Mouse (Mus musculus) liver, embryonic 15.5 days (tissue): ENCODE measurements around the gene Camsap1. TPM values are rescaled to one million over a fixed set of nuclear protein-coding genes. Genes with fewer than 3 reads are reported as not detected.

ENCODE experiments used
- ATAC-seq: fragments of 200-750 bp; cut with Nextera tagmentation; 2 replicates; pipeline ENCODE4 v1.8.0; 2017; ENCODE audit warnings: moderate number of reproducible peaks, mild to moderate bottlenecking, moderate library complexity; ENCODE audit not compliant: insufficient read depth
- H3K27ac ChIP-seq: fragments of 300-500 bp; sonication (generic); replicated peaks from 2 replicates; pipeline ENCODE4 v1.5.1; 2015; ENCODE audit warnings: mild to moderate bottlenecking, inconsistent platforms
- H3K27me3 ChIP-seq: fragments of 300-500 bp; sonication (generic); 2 replicates; pipeline ENCODE4 v1.6.1; 2015; ENCODE audit warnings: mild to moderate bottlenecking, inconsistent platforms
- H3K36me3 ChIP-seq: fragments of 300-500 bp; sonication (generic); replicated peaks from 2 replicates; pipeline ENCODE4 v1.6.1; 2015; ENCODE audit warnings: moderate library complexity, mild to moderate bottlenecking, inconsistent platforms
- H3K4me1 ChIP-seq: fragments of 300-500 bp; sonication (generic); replicated peaks from 2 replicates; pipeline ENCODE4 v1.6.1; 2015; ENCODE audit warnings: inconsistent platforms
- H3K4me2 ChIP-seq: fragments of 300-500 bp; sonication (generic); 2 replicates; pipeline ENCODE4 v1.6.1; 2015; ENCODE audit warnings: moderate library complexity, mild to moderate bottlenecking, inconsistent platforms
- H3K4me3 ChIP-seq: fragments of 300-500 bp; sonication (generic); replicated peaks from 2 replicates; pipeline ENCODE4 v1.5.1; 2015; ENCODE audit warnings: mild to moderate bottlenecking, inconsistent platforms
- H3K9ac ChIP-seq: fragments of 300-500 bp; sonication (generic); 2 replicates; pipeline ENCODE4 v1.6.1; 2015; ENCODE audit warnings: moderate library complexity, mild to moderate bottlenecking, inconsistent platforms
- H3K9me3 ChIP-seq: fragments of 300-500 bp; sonication (generic); replicated peaks from 2 replicates; pipeline ENCODE4 v1.6.1; 2016; ENCODE audit warnings: inconsistent platforms
- WGBS: fragments of 180-500 bp; shearing (Covaris S2); methylation state at CpG from one replicate; pipeline ENCODE4 v1.1.7; 2015; ENCODE audit warnings: mixed read lengths; ENCODE audit not compliant: insufficient replicate concordance; 5-methylcytosine and 5-hydroxymethylcytosine counted together
- polyA plus RNA-seq: library from polyadenylated mRNA; unstranded; fragments of >200 nt; fragmentation: Nextera tagmentation; extraction: Ambion mirVana; gene quantifications from 2 replicates; pipeline ENCODE4 v1.2.1, GENCODE M21; 2015

Camsap1 gene
- polyA plus RNA-seq, 1 experiment from 2014 or later = 4.9 TPM

DNA sequence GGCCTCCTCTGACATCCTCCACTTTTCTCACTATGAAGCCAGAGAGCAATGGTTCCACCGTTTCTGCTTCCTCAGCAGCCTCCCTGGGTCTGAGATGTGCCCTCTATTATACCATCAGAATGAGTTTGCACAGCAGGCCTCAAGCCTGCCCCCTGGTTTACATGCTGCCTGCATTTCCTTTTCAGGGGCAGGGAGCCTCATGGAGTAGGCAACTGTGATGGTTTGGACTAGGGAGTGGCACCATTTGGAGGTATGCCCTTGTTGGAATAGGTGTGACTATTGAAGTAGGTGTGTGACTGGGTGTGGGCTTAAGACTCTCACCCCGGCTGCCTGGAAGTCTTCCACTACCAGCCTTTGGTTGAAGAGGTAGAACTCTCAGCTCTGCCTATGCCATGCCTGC, 59.3 kb downstream of the Camsap1 start:
- Histone ChIP-seq H3K27ac (no peak overlapping the region), H3K4me2 (no peak overlapping the region), H3K4me3 (no peak overlapping the region), H3K36me3 (peaks cover 12% of the 10 kb centered on the region), H3K4me1 (no peaks in the 10 kb centered on the region), H3K9ac (no peak overlapping the region), H3K27me3 (no peaks in the 10 kb centered on the region), H3K9me3 (no peaks in the 10 kb centered on the region)
- 69% methylated on average over 2 of the region's 2 CpGs for WGBS
- ATAC-seq = no peak

DNA sequence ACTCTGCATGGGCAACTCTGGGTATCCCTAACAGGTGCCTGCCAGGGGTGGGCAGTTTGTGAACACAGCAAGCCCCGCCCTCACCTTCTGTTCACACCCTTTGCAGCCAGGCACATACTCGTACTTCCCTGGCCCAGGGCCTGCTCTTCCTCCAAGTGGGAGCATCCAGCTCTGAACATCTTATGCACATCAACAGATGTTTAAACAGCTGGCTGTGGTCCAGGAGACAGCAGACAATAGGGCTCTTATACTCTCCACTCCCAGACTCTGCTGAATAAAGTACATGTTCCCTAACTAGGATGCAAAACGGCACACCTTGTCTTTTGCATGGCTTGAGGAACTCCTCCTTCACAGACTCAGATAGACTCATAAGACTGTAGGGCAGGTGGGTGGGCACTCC, 63.1 kb downstream of the Camsap1 start:
- H3K4me1 ChIP-seq = no peaks in the 10 kb centered on the region
- H3K27ac ChIP-seq = no peak overlapping the region
- H3K4me2 ChIP-seq = no peak overlapping the region
- H3K36me3 ChIP-seq = no peaks in the 10 kb centered on the region
- H3K4me3 ChIP-seq = no peak overlapping the region
- H3K9me3 ChIP-seq = no peaks in the 10 kb centered on the region
- no peak for ATAC-seq
- H3K27me3 ChIP-seq = no peaks in the 10 kb centered on the region
- H3K9ac ChIP-seq = no peak overlapping the region
- WGBS = 51% methylated on average over 3 of the region's 3 CpGs

GRCm38 (mm10) chr2:25918408-25918807, 64.7 kb downstream of the Camsap1 start:
- Histone ChIP-seq H3K4me3 (no peak overlapping the region), H3K9me3 (no peaks in the 10 kb centered on the region), H3K4me1 (no peaks in the 10 kb centered on the region), H3K36me3 (no peaks in the 10 kb centered on the region), H3K27me3 (no peaks in the 10 kb centered on the region), H3K4me2 (no peak overlapping the region), H3K27ac (no peak overlapping the region), H3K9ac (no peak overlapping the region)
- 74% methylated on average over 2 of the region's 2 CpGs for WGBS
- ATAC-seq = no peak

- no peaks in the 10 kb centered on the region for H3K4me1 ChIP-seq
- no peak overlapping the region for H3K4me2 ChIP-seq
- no peaks in the 10 kb centered on the region for H3K27me3 ChIP-seq
- no peaks in the 10 kb centered on the region for H3K36me3 ChIP-seq
- WGBS = 50% methylated on average over 5 of the region's 5 CpGs
- no peak for ATAC-seq
- H3K9ac ChIP-seq = no peak overlapping the region
- H3K4me3 ChIP-seq = no peak overlapping the region
- H3K27ac ChIP-seq = no peak overlapping the region
- H3K9me3 ChIP-seq = no peaks in the 10 kb centered on the region
Measured at GRCm38 (mm10) chr2:25914821-25915220, 68.3 kb downstream of the Camsap1 start.

- Histone ChIP-seq H3K9ac (no peak overlapping the region), H3K36me3 (no peaks in the 10 kb centered on the region), H3K27me3 (no peaks in the 10 kb centered on the region), H3K9me3 (no peaks in the 10 kb centered on the region), H3K4me1 (no peaks in the 10 kb centered on the region), H3K27ac (no peak overlapping the region), H3K4me3 (no peak overlapping the region), H3K4me2 (no peak overlapping the region)
- WGBS = 52% methylated on average over 4 of the region's 4 CpGs
- ATAC-seq = no peak
Measured at GRCm38 (mm10) chr2:25914201-25914600, 68.9 kb downstream of the Camsap1 start.

DNA sequence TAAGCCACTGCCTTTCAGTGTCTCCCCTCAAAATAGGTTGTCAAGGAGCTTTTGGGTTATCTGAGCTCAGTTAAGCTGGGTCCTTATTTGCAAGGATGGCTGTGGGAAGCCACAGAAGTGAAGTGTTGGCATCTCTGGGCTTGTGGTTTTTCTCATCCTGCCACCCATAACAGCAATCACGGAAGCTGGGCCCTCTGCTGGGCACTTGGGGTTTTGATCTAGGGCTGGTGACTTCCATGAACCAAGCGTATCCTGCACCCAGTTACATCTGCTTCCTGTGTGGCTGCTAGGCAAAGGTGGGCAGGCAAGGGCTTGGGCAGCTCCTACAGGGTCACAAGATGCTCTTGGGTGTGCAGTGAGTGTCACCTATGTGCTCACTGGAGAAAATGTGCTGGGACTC, 69.8 kb downstream of the Camsap1 start:
- Histone ChIP-seq H3K4me3 (no peak overlapping the region), H3K9ac (no peak overlapping the region), H3K4me2 (no peak overlapping the region), H3K4me1 (no peaks in the 10 kb centered on the region), H3K27ac (no peak overlapping the region), H3K36me3 (no peaks in the 10 kb centered on the region), H3K27me3 (no peaks in the 10 kb centered on the region), H3K9me3 (no peaks in the 10 kb centered on the region)
- 19% methylated on average over 2 of the region's 2 CpGs for WGBS
- no peak for ATAC-seq

GRCm38 (mm10) chr2:25909872-25910271, 73.2 kb downstream of the Camsap1 start:
- WGBS = 60% methylated on average over 12 of the region's 12 CpGs
- H3K27ac ChIP-seq = no peak overlapping the region
- H3K27me3 ChIP-seq = no peaks in the 10 kb centered on the region
- H3K4me2 ChIP-seq = no peak overlapping the region
- no peak overlapping the region for H3K9ac ChIP-seq
- no peaks in the 10 kb centered on the region for H3K36me3 ChIP-seq
- H3K4me1 ChIP-seq = no peaks in the 10 kb centered on the region
- ATAC-seq = no peak
- H3K4me3 ChIP-seq = no peak overlapping the region
- no peaks in the 10 kb centered on the region for H3K9me3 ChIP-seq

DNA sequence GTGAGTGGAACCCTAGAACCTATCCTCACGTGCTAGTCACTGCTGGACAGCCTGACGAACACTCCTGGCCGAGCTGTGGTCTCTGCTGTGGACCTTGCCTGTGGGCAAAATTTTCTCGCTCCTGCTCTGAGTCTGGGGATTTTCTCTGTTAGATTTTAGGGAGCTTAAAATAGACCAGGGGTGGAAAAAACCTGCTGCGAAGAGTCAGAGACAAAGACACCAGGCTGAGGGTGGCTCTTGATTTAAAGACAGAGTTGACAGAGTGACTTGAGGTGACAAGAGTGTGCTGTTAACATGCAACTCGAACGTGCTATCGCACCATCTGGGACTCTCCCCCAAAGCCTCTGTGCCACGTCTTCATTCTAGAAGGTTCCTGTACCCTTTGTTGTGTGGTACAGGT, 84.1 kb downstream of the Camsap1 start:
- no peak overlapping the region for H3K4me2 ChIP-seq
- no peaks in the 10 kb centered on the region for H3K9me3 ChIP-seq
- no peaks in the 10 kb centered on the region for H3K4me1 ChIP-seq
- no peak overlapping the region for H3K9ac ChIP-seq
- no peak overlapping the region for H3K27ac ChIP-seq
- H3K4me3 ChIP-seq = no peak overlapping the region
- no peaks in the 10 kb centered on the region for H3K36me3 ChIP-seq
- 59% methylated on average over 9 of the region's 9 CpGs for WGBS
- H3K27me3 ChIP-seq = no peaks in the 10 kb centered on the region
- ATAC-seq = no peak

DNA sequence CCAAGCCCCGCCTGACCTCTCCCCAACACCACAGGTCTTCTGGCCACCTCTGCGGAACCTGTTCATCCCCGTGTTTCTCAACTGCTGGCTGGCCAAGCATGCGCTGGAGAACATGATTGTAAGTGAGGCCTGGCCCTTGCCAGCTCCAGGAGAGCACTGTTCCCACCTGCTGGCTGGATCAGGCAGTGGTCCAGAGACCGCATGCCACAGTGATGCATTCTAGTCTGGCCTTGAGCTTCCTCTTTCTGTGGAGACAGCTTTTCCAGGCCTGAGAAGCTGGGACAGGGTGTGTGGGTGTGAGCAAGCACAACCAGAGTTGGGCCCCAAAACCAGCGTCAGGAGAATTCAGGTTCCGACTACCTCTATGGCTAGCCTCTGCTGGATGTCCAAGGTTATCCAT, 90.6 kb downstream of the Camsap1 start:
- ATAC-seq = no peak
- Histone ChIP-seq H3K4me2 (no peak overlapping the region), H3K4me3 (no peak overlapping the region), H3K9me3 (no peaks in the 10 kb centered on the region), H3K4me1 (peaks cover 5% of the 10 kb centered on the region), H3K27me3 (no peaks in the 10 kb centered on the region; the same call in 1 of the 2 replicates), H3K27ac (no peak overlapping the region), H3K9ac (no peak overlapping the region), H3K36me3 (no peaks in the 10 kb centered on the region)
- WGBS = 64% methylated on average over 7 of the region's 7 CpGs

GRCm38 (mm10) chr2:25888144-25888543, 94.9 kb downstream of the Camsap1 start:
- 43% methylated on average over 5 of the region's 5 CpGs for WGBS
- no peak for ATAC-seq
- peaks cover 4% of the 10 kb centered on the region; the same call in 1 of the 2 replicates for H3K27me3 ChIP-seq
- H3K4me3 ChIP-seq = no peak overlapping the region
- no peaks in the 10 kb centered on the region for H3K36me3 ChIP-seq
- no peaks in the 10 kb centered on the region for H3K9me3 ChIP-seq
- no peak overlapping the region for H3K4me2 ChIP-seq
- no peak overlapping the region for H3K27ac ChIP-seq
- peaks cover 12% of the 10 kb centered on the region for H3K4me1 ChIP-seq
- H3K9ac ChIP-seq = no peak overlapping the region

DNA sequence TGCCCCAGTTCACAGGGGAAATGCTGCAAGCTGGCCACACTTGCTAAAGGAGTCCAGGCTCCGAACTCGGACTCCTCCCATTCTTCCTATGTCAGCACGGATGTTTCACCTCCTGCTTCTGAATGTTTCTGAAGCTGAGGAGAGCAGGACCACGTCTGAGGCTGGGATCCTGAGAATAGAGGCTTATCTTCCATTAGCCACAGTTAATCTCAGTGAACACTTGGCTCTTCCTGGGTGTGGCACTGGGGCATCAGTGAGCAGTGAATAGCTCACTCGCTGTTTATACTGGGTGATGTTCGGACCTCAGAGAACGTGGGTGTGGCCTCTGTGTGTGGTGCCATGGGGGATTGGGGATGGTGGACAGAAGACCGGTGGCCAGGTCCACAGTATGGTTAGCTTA, 95.9 kb downstream of the Camsap1 start:
- ATAC-seq = peak; percentile 58
- WGBS = 30% methylated on average over 8 of the region's 8 CpGs
- Histone ChIP-seq H3K9ac (no peak overlapping the region), H3K4me2 (0 out of 2 replicates have a peak overlapping the region, but pooled peaks have one; percentile 0), H3K4me3 (no peak overlapping the region), H3K9me3 (no peaks in the 10 kb centered on the region), H3K36me3 (no peaks in the 10 kb centered on the region), H3K27me3 (peaks cover 4% of the 10 kb centered on the region; the same call in 1 of the 2 replicates), H3K4me1 (peaks cover 12% of the 10 kb centered on the region), H3K27ac (no peak overlapping the region)

- no peak overlapping the region for H3K27ac ChIP-seq
- H3K9me3 ChIP-seq = no peaks in the 10 kb centered on the region
- H3K27me3 ChIP-seq = peaks cover 4% of the 10 kb centered on the region; the same call in 1 of the 2 replicates
- 71% methylated on average over 3 of the region's 3 CpGs for WGBS
- H3K36me3 ChIP-seq = no peaks in the 10 kb centered on the region
- no peak for ATAC-seq
- H3K4me2 ChIP-seq = no peak overlapping the region
- H3K4me3 ChIP-seq = no peak overlapping the region
- peaks cover 12% of the 10 kb centered on the region for H3K4me1 ChIP-seq
- no peak overlapping the region for H3K9ac ChIP-seq
Measured at GRCm38 (mm10) chr2:25884756-25885155, 98.3 kb downstream of the Camsap1 start.
